Mouse (Mus musculus) stomach, postnatal 0 days (tissue): ENCODE results near the gene Spsb1.

Experiments
- CTCF ChIP-seq: IDR thresholded peaks from 2 replicates; pipeline ENCODE4 v1.5.1; 2016; ENCODE audit warnings: antibody characterized with exemption, low read depth, mild to moderate bottlenecking, moderate library complexity
- EP300 ChIP-seq: optimal IDR thresholded peaks from 2 replicates; pipeline ENCODE3; 2016; ENCODE audit warnings: antibody characterized with exemption

DNA sequence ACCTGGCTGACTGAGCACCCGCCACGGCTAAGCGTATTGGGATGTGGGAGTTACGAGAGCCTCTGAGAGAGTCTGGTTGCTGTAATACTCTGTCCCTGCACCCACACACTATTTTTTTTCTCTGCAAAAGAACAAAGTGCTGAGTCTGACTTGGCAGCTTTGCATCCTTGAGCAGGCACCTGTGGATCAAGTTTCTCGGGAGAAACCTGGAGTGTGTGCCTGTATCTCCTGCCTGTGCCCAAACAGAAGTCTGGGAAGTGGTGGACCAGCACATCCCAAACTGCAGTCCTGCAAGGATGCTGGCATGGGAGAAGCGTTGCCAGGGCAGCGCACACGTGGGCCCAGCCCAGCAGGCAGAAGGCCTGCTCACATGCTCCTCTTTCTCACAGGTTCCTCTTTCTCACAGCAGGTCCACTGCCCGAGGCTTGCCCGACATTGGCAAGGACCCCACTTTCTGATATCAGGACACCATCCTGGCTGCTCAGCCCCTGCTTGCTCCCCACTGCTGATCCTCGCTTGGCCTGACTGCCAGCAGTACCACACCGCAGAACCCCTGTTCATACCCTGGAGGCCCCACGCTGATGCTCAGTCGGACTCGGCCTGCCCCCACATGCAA is 36.3 kb downstream of the Spsb1 start:
- no peak for TF ChIP-seq EP300
- no peak for TF ChIP-seq CTCF
